Mouse (Mus musculus): Measurements from ENCODE around the gene Hebp1.

Gene Hebp1

GRCm38 (mm10) chr6:135197921-135198532 is at the start of gene Hebp1, which contains the start of gene Fam234b:
Gene Hebp1, minus strand, starts transcription at chr6:135198022.
Gene Fam234b, plus strand, starts transcription at chr6:135197977.
- peak; percentile 87 for DNase-seq

GRCm38 (mm10) chr6:135245586-135245985 is 47.8 kb upstream of the Hebp1 start:
- no peak for DNase-seq

- no peak for DNase-seq
Measured at GRCm38 (mm10) chr6:135240361-135240760, 42.5 kb upstream of the Hebp1 start.

GRCm38 (mm10) chr6:135238211-135238610 is 40.4 kb upstream of the Hebp1 start:
- DNase-seq, result no peak

GRCm38 (mm10) chr6:135237326-135237725 is 39.5 kb upstream of the Hebp1 start:
- peak; percentile 54 to 55 for DNase-seq

- no peak for DNase-seq
Measured at GRCm38 (mm10) chr6:135236576-135236975, 38.8 kb upstream of the Hebp1 start.

- no peak for DNase-seq
Measured at GRCm38 (mm10) chr6:135235742-135236141, 37.9 kb upstream of the Hebp1 start.

- peak in 1 of 2 experiments; percentile 6 for DNase-seq
Measured at GRCm38 (mm10) chr6:135232443-135233182, 34.8 kb upstream of the Hebp1 start.

GRCm38 (mm10) chr6:135230586-135230985 is 32.8 kb upstream of the Hebp1 start:
- no peak for DNase-seq

GRCm38 (mm10) chr6:135228465-135228941 is 30.7 kb upstream of the Hebp1 start:
- DNase-seq, result peak in 1 of 2 experiments; percentile 24

GRCm38 (mm10) chr6:135223786-135224416 is 26.1 kb upstream of the Hebp1 start:
- no peak for DNase-seq

GRCm38 (mm10) chr6:135219916-135220315 is 22.1 kb upstream of the Hebp1 start:
- DNase-seq, result no peak

- DNase-seq, result no peak
Measured at GRCm38 (mm10) chr6:135218330-135218729, 20.5 kb upstream of the Hebp1 start.

- DNase-seq, result no peak
Measured at GRCm38 (mm10) chr6:135212666-135213065, 14.8 kb upstream of the Hebp1 start.

- DNase-seq, result no peak
Measured at GRCm38 (mm10) chr6:135211169-135211568, 13.3 kb upstream of the Hebp1 start.

- DNase-seq, result no peak
Measured at GRCm38 (mm10) chr6:135206909-135207308, 9.1 kb upstream of the Hebp1 start.

- no peak for DNase-seq
Measured at GRCm38 (mm10) chr6:135205802-135206201, 8.0 kb upstream of the Hebp1 start.

- no peak for DNase-seq
Measured at GRCm38 (mm10) chr6:135204869-135205268, 7.0 kb upstream of the Hebp1 start.

- DNase-seq, result no peak
Measured at GRCm38 (mm10) chr6:135203737-135204136, 5.9 kb upstream of the Hebp1 start.

GRCm38 (mm10) chr6:135202668-135203067 is 4.8 kb upstream of the Hebp1 start:
- no peak for DNase-seq

GRCm38 (mm10) chr6:135200122-135200957 is 2.5 kb upstream of the Hebp1 start:
- DNase-seq, result no peak

- DNase-seq, result no peak
Measured at GRCm38 (mm10) chr6:135198726-135199125, 904 bp upstream of the Hebp1 start.

- no peak for DNase-seq
Measured at GRCm38 (mm10) chr6:135197446-135197845, 376 bp downstream of the Hebp1 start.
